Mouse (Mus musculus) heart, adult 11 months (tissue): ENCODE data around the gene A830018L16Rik.
"Not testable (repeated sequence)": the region's sequence is repeated elsewhere in the genome, so short reads cannot be mapped to it uniquely, and the experiment has no call there.

Source experiments
- DNase-seq: peaks from one replicate; pipeline ENCODE4 v3.0.0; 2022

Gene A830018L16Rik

DNA sequence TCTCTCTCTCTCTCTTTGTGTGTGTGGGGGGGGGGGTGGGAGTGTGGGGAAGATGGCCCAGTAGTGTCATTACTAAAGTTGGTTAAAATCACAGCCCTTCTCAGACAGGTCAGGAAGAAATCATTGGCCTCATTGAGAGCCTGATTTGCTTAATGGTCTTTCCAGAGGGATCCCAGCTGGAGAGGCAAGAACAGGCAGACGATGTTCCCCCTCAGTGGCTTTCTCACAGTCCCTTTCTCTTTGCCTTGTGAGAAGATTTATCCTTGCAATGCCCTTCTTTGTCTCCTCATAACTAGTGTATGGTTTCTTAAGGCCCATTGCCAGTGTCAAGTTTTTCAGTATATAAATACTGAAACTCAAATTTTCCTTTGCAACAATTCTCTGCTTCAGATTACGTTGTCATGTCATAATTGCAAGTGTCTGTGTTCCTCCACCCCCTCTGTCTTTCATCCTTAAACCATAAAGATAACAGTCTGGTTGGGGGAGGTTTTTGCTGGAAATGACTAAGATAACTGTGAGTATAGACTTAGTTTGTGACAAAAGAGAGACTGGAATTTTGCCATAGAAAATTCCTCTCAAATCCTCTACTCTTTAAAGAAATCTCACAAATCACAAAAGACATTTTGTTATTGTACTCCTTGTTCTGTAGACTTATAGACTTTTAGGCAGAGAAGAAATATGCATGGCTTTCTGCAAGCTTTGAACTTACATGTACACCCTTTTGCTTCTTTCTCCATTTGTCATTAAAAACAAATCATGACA, 595.1 kb downstream of the A830018L16Rik start:
- no peak for DNase-seq

DNA sequence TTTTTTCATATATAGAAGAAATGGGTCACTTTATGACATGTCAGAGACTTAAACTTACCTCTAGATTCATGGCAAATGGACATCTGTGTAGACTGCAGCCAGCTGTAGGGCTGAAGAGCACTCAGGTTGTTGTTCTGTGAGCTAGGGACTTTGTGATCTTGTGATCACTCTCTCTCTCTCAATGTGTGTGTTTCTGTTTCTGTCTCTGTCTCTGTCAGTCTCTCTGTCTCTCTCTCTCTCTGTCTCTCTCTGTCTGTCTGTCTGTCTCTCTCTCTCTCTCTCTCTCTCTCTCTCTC, 595.6 kb downstream of the A830018L16Rik start:
- DNase-seq: no peak

DNA sequence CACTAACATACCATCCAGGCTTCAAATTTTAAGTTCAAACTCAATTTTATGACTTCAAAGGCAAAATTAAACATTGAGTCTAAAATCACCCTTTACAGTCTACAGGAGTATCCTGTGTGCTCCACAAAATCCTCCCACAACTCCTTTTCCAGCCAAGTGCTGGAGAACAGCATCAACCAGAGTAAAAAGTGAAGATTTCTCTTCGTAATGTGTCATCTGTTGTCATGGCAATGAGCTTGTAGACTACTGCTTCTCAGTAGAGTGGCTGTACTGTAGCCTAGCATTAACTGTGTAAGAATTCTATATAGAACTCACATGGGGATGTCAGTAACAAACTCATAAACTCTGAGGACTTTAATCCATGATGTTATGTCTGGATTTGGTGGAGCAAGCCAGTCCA, 596.7 kb downstream of the A830018L16Rik start:
- no peak for DNase-seq

DNA sequence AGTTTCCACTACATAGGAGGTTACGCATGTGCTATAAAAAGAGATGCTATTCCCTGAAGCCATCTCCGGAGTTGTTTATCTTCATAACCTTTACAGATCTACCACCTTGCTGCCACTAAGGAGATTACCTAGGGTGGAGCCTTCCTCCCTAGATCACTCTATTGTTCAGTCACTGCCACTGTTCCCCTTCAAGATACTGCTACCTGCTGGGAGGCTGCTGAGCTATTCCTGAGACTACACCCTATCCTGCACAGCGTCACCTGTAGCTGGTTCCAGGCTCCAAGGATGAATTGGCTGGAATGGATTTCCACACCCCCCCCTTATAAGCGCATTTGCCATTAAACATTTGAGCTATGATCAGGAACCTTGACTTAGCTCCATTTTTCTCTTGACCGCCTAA, 606.7 kb downstream of the A830018L16Rik start:
- DNase-seq: not testable (repeated sequence)
